Mouse (Mus musculus): Measurements from ENCODE around the gene Olfr112. TPM values are rescaled to one million over a fixed set of nuclear protein-coding genes. Genes with fewer than 3 reads are reported as not detected.
A peak's percentile ranks its signal among the peaks of the same experiment; 100 is the strongest.
"Not testable (repeated sequence)": the region's sequence is repeated elsewhere in the genome, so short reads cannot be mapped to it uniquely, and the experiment has no call there.

The Olfr112 gene
- not detected in 3 replicates for total RNA-seq (2017)

- no peak for ATAC-seq (replicated peaks; ENCODE audit: insufficient number of reproducible peaks, low FRiP score, low TSS enrichment, poor library complexity, severe bottlenecking)
Observed at GRCm38 (mm10) chr17:37569351-37569750, at the start of gene Olfr112. Gene Olfr112 (minus strand): TSS chr17:37569451.

- ATAC-seq (replicated peaks; ENCODE audit: insufficient number of reproducible peaks, low FRiP score, low TSS enrichment, poor library complexity, severe bottlenecking), result no peak
Observed at GRCm38 (mm10) chr17:37592643-37593042, 23.4 kb upstream of the Olfr112 start, which contains the start of gene Olfr114. Gene Olfr114 (minus strand): TSS chr17:37592743.

- ATAC-seq (replicated peaks; ENCODE audit: insufficient number of reproducible peaks, low FRiP score, low TSS enrichment, poor library complexity, severe bottlenecking), result no peak
Observed at GRCm38 (mm10) chr17:37577563-37577962, 8.3 kb upstream of the Olfr112 start, which contains the start of gene Olfr113. Gene Olfr113 (minus strand): TSS chr17:37577663.

- no peak for ATAC-seq (replicated peaks; ENCODE audit: insufficient number of reproducible peaks, low FRiP score, low TSS enrichment, poor library complexity, severe bottlenecking)
Observed at GRCm38 (mm10) chr17:37558913-37559615, 10.2 kb downstream of the Olfr112 start.

- ATAC-seq (replicated peaks; ENCODE audit: insufficient number of reproducible peaks, low FRiP score, low TSS enrichment, poor library complexity, severe bottlenecking), result no peak
Observed at GRCm38 (mm10) chr17:37543800-37544435, 25.3 kb downstream of the Olfr112 start.

GRCm38 (mm10) chr17:37541454-37542119 lies 27.7 kb downstream of the Olfr112 start:
- no peak for ATAC-seq (replicated peaks; ENCODE audit: insufficient number of reproducible peaks, low FRiP score, low TSS enrichment, poor library complexity, severe bottlenecking)

GRCm38 (mm10) chr17:37538416-37538815 lies 30.8 kb downstream of the Olfr112 start:
- not testable (repeated sequence) for ATAC-seq (replicated peaks; ENCODE audit: insufficient number of reproducible peaks, low FRiP score, low TSS enrichment, poor library complexity, severe bottlenecking)

GRCm38 (mm10) chr17:37535173-37535572 lies 34.1 kb downstream of the Olfr112 start:
- no peak for ATAC-seq (replicated peaks; ENCODE audit: insufficient number of reproducible peaks, low FRiP score, low TSS enrichment, poor library complexity, severe bottlenecking)

- peak; percentile 63; the same call in 1 of the 2 replicates for ATAC-seq (replicated peaks; ENCODE audit: insufficient number of reproducible peaks, low FRiP score, low TSS enrichment, poor library complexity, severe bottlenecking)
Observed at GRCm38 (mm10) chr17:37525427-37525826, 43.8 kb downstream of the Olfr112 start.

- 0 out of 2 replicates have a peak, but pooled peaks have one; percentile 56 for ATAC-seq (replicated peaks; ENCODE audit: insufficient number of reproducible peaks, low FRiP score, low TSS enrichment, poor library complexity, severe bottlenecking)
Observed at GRCm38 (mm10) chr17:37524612-37525011, 44.6 kb downstream of the Olfr112 start.

Other genes with a start within 250 kb of the Olfr112 start
- not detected in 3 replicates for gene Olfr103, start 229.8 kb downstream of the Olfr112 start, total RNA-seq (2017)
- gene Olfr104-ps, start 209.9 kb downstream of the Olfr112 start, total RNA-seq (2017), result not detected in 3 replicates
- not detected in 3 replicates for gene Olfr105-ps, start 190.4 kb downstream of the Olfr112 start, total RNA-seq (2017)
- not detected in 3 replicates for gene Olfr106-ps, start 179.1 kb downstream of the Olfr112 start, total RNA-seq (2017)
- not detected in 3 replicates for gene Olfr107, start 170.2 kb downstream of the Olfr112 start, total RNA-seq (2017)
- gene Olfr108, start 124.0 kb downstream of the Olfr112 start, total RNA-seq (2017), result not detected in 3 replicates
- gene Olfr109, start 110.5 kb downstream of the Olfr112 start, total RNA-seq (2017), result not detected in 3 replicates
- gene H2-M2, start 85.9 kb downstream of the Olfr112 start, total RNA-seq (2017), result 0.87 to 3.0 TPM in 2 of 3 replicates, not detected in the other
- not detected in 3 replicates for gene Olfr110, start 77.0 kb downstream of the Olfr112 start, total RNA-seq (2017)
- gene Olfr111, start 61.4 kb downstream of the Olfr112 start, total RNA-seq (2017), result 0.29 TPM in 1 of 3 replicates, not detected in the others
- not detected in 3 replicates for gene Olfr113, start 8.2 kb upstream of the Olfr112 start, total RNA-seq (2017)
- gene Olfr114, start 23.3 kb upstream of the Olfr112 start, total RNA-seq (2017), result not detected in 3 replicates
- not detected in 3 replicates for gene Olfr115, start 57.7 kb upstream of the Olfr112 start, total RNA-seq (2017)
- not detected in 3 replicates for gene Olfr116, start 57.7 kb upstream of the Olfr112 start, total RNA-seq (2017)
- not detected in 3 replicates for gene Olfr117, start 94.3 kb upstream of the Olfr112 start, total RNA-seq (2017)
- not detected in 3 replicates for gene Olfr118, start 97.5 kb upstream of the Olfr112 start, total RNA-seq (2017)
- gene Olfr119, start 127.1 kb upstream of the Olfr112 start, total RNA-seq (2017), result not detected in 3 replicates
- not detected in 3 replicates for gene Olfr120, start 152.4 kb upstream of the Olfr112 start, total RNA-seq (2017)
- gene Olfr121, start 179.4 kb upstream of the Olfr112 start, total RNA-seq (2017), result not detected in 3 replicates
- gene Olfr122, start 199.2 kb upstream of the Olfr112 start, total RNA-seq (2017), result not detected in 3 replicates
- gene Olfr123, start 224.1 kb upstream of the Olfr112 start, total RNA-seq (2017), result not detected in 3 replicates
- gene Olfr124, start 230.4 kb upstream of the Olfr112 start, total RNA-seq (2017), result not detected in 3 replicates

All from monocyte, adult 5-6 weeks (primary cell).